Mouse (Mus musculus): ENCODE measurements at regions not wholly inside any gene's neighbourhood (a gene's known extent, or its start where the extent isn't known, plus 50 kb on each side); places are given as distances from the start of the nearest gene placed in this dataset.

DNA sequence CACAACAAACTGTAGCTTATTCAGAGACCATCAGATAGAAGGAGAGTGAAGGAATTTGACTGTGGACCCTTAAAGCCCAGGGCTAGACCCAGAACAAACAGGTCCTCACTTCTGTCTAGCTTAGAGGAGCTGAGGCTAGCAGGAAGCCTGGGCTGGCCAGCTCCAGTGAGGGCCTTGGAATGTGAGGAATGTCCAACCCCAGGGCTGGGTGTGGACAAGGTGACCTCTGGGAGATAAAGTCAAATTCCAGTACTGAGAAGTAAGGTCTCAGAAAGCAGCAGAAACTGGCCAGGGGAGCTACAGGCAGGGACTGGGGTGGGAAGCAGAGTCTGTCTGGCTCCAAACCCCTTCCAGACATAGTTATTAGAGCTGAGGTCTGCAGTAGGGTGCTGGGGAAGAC is 51.0 kb upstream of the Ssbp3 start:
- no peak for DNase-seq

DNA sequence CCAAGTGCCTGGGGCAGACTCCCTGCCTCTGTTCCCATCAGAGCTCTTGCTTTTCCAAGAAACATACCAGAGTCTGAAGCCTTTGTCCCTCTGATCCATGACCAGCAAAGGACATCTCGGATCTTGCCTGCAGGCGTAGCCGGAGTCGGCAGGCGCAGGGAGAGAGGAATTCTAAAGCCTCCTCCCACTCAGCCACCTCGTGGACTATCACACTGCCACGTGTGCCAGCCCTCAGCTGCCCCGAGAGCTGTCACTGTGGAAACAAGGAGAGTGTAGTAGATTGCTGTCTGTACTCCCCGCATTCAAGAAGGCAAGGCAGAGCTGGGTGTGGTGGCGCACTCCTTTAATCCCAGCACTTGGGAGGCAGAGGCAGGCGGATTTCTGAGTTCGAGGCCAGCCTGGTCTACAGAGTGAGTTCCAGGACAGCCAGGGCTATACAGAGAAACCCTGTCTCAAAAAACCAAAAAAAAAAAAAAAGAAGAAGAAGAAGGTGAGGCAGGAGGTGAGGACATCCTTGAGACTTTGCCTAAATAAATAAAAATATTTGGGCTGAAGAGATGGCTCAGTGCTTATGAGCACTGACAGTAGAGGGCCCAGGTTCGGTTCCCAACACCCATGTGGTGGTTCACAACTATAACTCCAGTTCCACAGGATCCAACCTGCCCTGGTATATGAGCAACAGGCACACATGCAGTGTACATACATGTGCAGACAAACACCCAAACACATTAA is 52.0 kb upstream of the Ssbp3 start:
- DNase-seq, result no peak

DNA sequence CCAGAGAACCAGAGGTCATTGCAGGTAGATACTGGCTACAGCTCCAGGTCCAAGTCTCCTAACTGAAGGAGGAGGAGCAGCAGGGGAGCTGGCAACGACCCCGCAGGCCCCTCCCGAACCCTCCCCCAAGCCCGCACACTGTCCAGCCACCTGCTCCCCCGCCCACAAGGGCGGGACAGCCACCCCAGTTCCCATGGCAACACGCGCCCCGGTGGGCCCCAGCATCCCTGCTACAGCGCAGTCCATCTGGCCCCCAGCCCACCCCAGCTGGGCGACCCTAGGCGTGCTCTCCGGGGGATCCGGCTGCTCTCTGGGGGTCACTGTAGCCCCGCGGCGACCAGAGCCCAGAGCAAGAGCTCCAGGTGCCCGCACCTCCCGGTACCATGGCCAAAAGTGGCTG is 51.0 kb upstream of the Acot11 start:
- no peak for DNase-seq

GRCm38 (mm10) chr4:106854361-106855309 is 49.8 kb upstream of the Acot11 start:
- peak; percentile 29 for DNase-seq

Data from adrenal gland, postnatal 14 days (tissue).